Mouse (Mus musculus): ENCODE measurements at regions not wholly inside any gene's neighbourhood (a gene's known extent, or its start where the extent isn't known, plus 50 kb on each side); places are given as distances from the start of the nearest gene placed in this dataset.

DNA sequence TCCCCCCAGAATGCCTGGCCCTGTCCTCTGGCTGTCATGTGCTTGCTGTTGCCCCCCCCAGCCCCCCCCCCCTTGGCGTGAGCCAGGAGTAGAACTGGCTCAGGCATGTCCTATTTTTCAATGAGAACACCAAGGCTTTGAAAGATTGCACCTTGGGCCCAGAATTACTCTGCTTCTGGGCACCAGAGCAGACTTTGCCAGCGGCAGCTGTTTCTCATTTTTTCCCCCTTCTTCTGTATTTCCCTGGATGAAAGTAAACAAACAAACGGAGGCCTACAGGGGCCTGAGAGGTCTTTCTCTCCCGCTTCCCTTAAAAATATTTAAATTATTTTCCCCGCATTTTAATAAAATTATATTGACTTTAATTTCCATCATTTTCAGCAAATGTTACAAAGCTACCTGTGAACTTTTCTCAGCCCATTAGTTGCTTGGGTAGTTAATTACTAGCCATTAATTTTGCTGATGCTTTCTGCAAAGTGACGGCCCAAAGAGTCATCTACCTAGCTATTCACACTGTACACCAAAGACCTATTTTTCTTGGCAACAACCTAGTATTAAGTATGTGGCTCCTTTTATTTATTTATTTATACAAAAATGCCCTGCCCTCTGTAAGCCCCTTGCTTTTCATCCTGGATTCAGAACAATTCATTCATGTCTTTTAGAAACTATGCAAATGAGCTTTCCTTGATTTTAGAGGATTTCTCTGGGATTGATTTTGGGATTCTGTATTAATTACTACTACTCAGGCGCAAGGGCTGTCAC is 496.2 kb upstream of the Fam160b2 start:
- no peak overlapping the region for H3K27ac ChIP-seq (replicated peaks)
- no peaks in the 10 kb centered on the region for H3K36me3 ChIP-seq (replicated peaks)
- no peaks in the 10 kb centered on the region for H3K27me3 ChIP-seq
- no peaks in the 10 kb centered on the region for H3K4me1 ChIP-seq (replicated peaks)
- 66% methylated on average over 7 of the region's 7 CpGs for WGBS (ENCODE audit: insufficient replicate concordance)
- no peak overlapping the region for H3K4me3 ChIP-seq (replicated peaks)
- no peak overlapping the region for H3K9ac ChIP-seq
- no peak for ATAC-seq (ENCODE audit: insufficient read depth)
- H3K4me2 ChIP-seq = no peak overlapping the region
- H3K9me3 ChIP-seq (replicated peaks) = no peaks in the 10 kb centered on the region

- no peak overlapping the region for H3K9ac ChIP-seq
- no peak overlapping the region for H3K27ac ChIP-seq (replicated peaks)
- no peaks in the 10 kb centered on the region for H3K36me3 ChIP-seq (replicated peaks)
- no peak overlapping the region for H3K4me2 ChIP-seq
- no peaks in the 10 kb centered on the region for H3K9me3 ChIP-seq (replicated peaks)
- H3K4me1 ChIP-seq (replicated peaks) = no peaks in the 10 kb centered on the region
- H3K4me3 ChIP-seq (replicated peaks) = no peak overlapping the region
- ATAC-seq (ENCODE audit: insufficient read depth) = no peak
- no peaks in the 10 kb centered on the region for H3K27me3 ChIP-seq
- 55% methylated on average over 8 of the region's 8 CpGs for WGBS (ENCODE audit: insufficient replicate concordance)
Observed at GRCm38 (mm10) chr14:71092626-71093326, 493.1 kb upstream of the Fam160b2 start.

- WGBS (ENCODE audit: insufficient replicate concordance) = 68% methylated on average over 3 of the region's 3 CpGs
- no peak overlapping the region for H3K9ac ChIP-seq
- no peak overlapping the region for H3K4me3 ChIP-seq (replicated peaks)
- no peaks in the 10 kb centered on the region for H3K9me3 ChIP-seq (replicated peaks)
- H3K4me2 ChIP-seq = no peak overlapping the region
- no peak overlapping the region for H3K27ac ChIP-seq (replicated peaks)
- H3K36me3 ChIP-seq (replicated peaks) = no peaks in the 10 kb centered on the region
- no peaks in the 10 kb centered on the region for H3K4me1 ChIP-seq (replicated peaks)
- ATAC-seq (ENCODE audit: insufficient read depth) = no peak
- H3K27me3 ChIP-seq = no peaks in the 10 kb centered on the region
Observed at GRCm38 (mm10) chr14:71085721-71086120, 486.1 kb upstream of the Fam160b2 start.

DNA sequence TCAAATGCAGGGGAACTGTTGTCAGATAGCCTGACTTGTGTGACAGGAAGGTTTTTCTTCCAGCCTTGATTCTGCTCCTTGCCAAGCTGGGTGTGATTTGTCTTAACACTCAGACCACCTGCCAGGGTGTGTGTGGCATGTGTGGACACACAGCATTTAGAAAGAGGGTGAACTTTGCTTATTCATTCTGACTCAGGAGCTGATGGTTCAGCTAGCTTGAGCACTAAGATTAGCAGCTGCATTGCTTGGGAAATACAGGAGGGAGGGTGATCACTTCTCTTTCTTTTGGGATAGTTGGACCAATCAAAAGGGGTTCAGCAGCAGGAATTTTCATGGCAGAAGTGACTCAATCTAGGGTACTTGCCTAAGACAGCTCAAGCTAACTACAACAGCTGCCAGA is 482.7 kb upstream of the Fam160b2 start:
- no peak overlapping the region for H3K27ac ChIP-seq (replicated peaks)

GRCm38 (mm10) chr14:71075671-71076070 is 476.0 kb upstream of the Fam160b2 start:
- Histone ChIP-seq H3K9ac (no peak overlapping the region), H3K27me3 (no peaks in the 10 kb centered on the region), H3K4me2 (no peak overlapping the region), H3K4me3 (replicated peaks) (no peak overlapping the region), H3K9me3 (replicated peaks) (no peaks in the 10 kb centered on the region), H3K36me3 (replicated peaks) (no peaks in the 10 kb centered on the region), H3K4me1 (replicated peaks) (no peaks in the 10 kb centered on the region), H3K27ac (replicated peaks) (no peak overlapping the region)
- WGBS (ENCODE audit: insufficient replicate concordance) = 50% methylated on average over 2 of the region's 2 CpGs
- no peak for ATAC-seq (ENCODE audit: insufficient read depth)

More for the DNA sequence above, 482.7 kb upstream of the Fam160b2 start:
- no peak for ATAC-seq (ENCODE audit: insufficient read depth)
- H3K27me3 ChIP-seq = no peaks in the 10 kb centered on the region
- no peaks in the 10 kb centered on the region for H3K36me3 ChIP-seq (replicated peaks)
- no peak overlapping the region for H3K4me3 ChIP-seq (replicated peaks)
- H3K9ac ChIP-seq = no peak overlapping the region
- no peak overlapping the region for H3K4me2 ChIP-seq
- no peaks in the 10 kb centered on the region for H3K9me3 ChIP-seq (replicated peaks)
- no peaks in the 10 kb centered on the region for H3K4me1 ChIP-seq (replicated peaks)

GRCm38 (mm10) chr14:71074019-71074418 is 474.4 kb upstream of the Fam160b2 start:
- H3K4me2 ChIP-seq = no peak overlapping the region
- no peaks in the 10 kb centered on the region for H3K27me3 ChIP-seq
- no peak overlapping the region for H3K9ac ChIP-seq
- no peak overlapping the region for H3K27ac ChIP-seq (replicated peaks)
- no peaks in the 10 kb centered on the region for H3K4me1 ChIP-seq (replicated peaks)
- H3K36me3 ChIP-seq (replicated peaks) = no peaks in the 10 kb centered on the region
- H3K4me3 ChIP-seq (replicated peaks) = no peak overlapping the region
- ATAC-seq (ENCODE audit: insufficient read depth) = no peak
- H3K9me3 ChIP-seq (replicated peaks) = no peaks in the 10 kb centered on the region

DNA sequence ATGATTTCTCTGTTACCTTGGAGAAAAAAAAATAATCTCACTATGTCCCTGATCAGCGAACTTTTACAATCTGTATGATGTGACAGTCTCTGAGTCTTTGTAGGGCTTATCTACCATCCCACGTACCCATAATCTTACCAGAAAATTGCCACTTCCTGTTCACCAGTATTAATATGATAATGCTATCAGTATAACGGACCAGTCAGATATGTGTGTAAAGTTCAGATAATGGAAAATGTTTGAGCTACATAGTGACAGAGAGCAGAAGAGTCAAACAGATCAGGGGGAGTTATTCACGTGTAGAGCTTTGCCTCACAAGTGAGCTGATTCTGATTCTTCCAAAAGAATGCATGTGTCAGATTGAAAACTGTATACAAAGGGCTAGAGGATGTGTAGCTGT is 466.0 kb upstream of the Fam160b2 start:
- 15% methylated on average over 4 of the region's 4 CpGs for WGBS (ENCODE audit: insufficient replicate concordance)
- no peak overlapping the region for H3K4me3 ChIP-seq (replicated peaks)
- ATAC-seq (ENCODE audit: insufficient read depth) = no peak
- H3K27me3 ChIP-seq = no peaks in the 10 kb centered on the region
- H3K9ac ChIP-seq = no peak overlapping the region
- H3K4me1 ChIP-seq (replicated peaks) = no peaks in the 10 kb centered on the region
- no peak overlapping the region for H3K27ac ChIP-seq (replicated peaks)
- no peak overlapping the region for H3K4me2 ChIP-seq
- no peaks in the 10 kb centered on the region for H3K9me3 ChIP-seq (replicated peaks)
- no peaks in the 10 kb centered on the region for H3K36me3 ChIP-seq (replicated peaks)

DNA sequence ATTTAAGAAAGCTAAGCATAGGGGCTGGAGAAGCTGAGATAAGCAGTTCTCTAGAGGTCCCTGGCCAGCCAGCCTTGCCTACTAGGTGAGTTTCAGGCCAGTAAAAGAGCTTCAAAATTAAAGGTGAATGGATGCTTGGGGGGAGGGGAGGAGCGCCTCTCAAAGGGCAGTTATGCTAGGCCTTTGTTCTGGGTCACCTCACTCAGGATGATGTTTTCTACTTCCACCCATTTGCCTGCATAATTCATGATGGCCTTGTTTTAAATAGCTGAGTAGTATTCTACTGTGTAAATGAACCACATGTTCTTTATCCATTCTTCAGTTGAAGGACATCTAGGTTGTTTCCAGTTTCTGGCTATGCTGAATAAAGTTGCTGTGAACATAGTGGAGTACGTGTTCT is 457.0 kb upstream of the Fam160b2 start:
- Histone ChIP-seq H3K9ac (no peak overlapping the region), H3K27me3 (no peaks in the 10 kb centered on the region)
- WGBS (ENCODE audit: insufficient replicate concordance) = 70% methylated on average over 2 of the region's 2 CpGs

GRCm38 (mm10) chr14:71055480-71055879 is 455.8 kb upstream of the Fam160b2 start:
- ATAC-seq (ENCODE audit: insufficient read depth) = no peak
- WGBS (ENCODE audit: insufficient replicate concordance) = 59% methylated on average over 2 of the region's 2 CpGs

More for the DNA sequence above, 457.0 kb upstream of the Fam160b2 start:
- no peak for ATAC-seq (ENCODE audit: insufficient read depth)
- no peaks in the 10 kb centered on the region for H3K9me3 ChIP-seq (replicated peaks)
- H3K36me3 ChIP-seq (replicated peaks) = no peaks in the 10 kb centered on the region
- no peak overlapping the region for H3K4me2 ChIP-seq
- no peaks in the 10 kb centered on the region for H3K4me1 ChIP-seq (replicated peaks)
- H3K4me3 ChIP-seq (replicated peaks) = no peak overlapping the region
- H3K27ac ChIP-seq (replicated peaks) = no peak overlapping the region

GRCm38 (mm10) chr14:71053788-71054641 is 454.4 kb upstream of the Fam160b2 start:
- Histone ChIP-seq H3K27ac (replicated peaks) (no peak overlapping the region), H3K9me3 (replicated peaks) (no peaks in the 10 kb centered on the region), H3K27me3 (no peaks in the 10 kb centered on the region), H3K4me3 (replicated peaks) (no peak overlapping the region), H3K36me3 (replicated peaks) (no peaks in the 10 kb centered on the region), H3K9ac (no peak overlapping the region), H3K4me1 (replicated peaks) (no peaks in the 10 kb centered on the region), H3K4me2 (no peak overlapping the region)
- WGBS (ENCODE audit: insufficient replicate concordance) = 62% methylated on average over 9 of the region's 9 CpGs
- ATAC-seq (ENCODE audit: insufficient read depth) = no peak

More at GRCm38 (mm10) chr14:71055480-71055879, 455.8 kb upstream of the Fam160b2 start:
- no peak overlapping the region for H3K4me3 ChIP-seq (replicated peaks)
- H3K9me3 ChIP-seq (replicated peaks) = no peaks in the 10 kb centered on the region
- H3K36me3 ChIP-seq (replicated peaks) = no peaks in the 10 kb centered on the region
- H3K4me1 ChIP-seq (replicated peaks) = no peaks in the 10 kb centered on the region
- no peak overlapping the region for H3K27ac ChIP-seq (replicated peaks)
- H3K27me3 ChIP-seq = no peaks in the 10 kb centered on the region
- no peak overlapping the region for H3K4me2 ChIP-seq
- H3K9ac ChIP-seq = no peak overlapping the region

DNA sequence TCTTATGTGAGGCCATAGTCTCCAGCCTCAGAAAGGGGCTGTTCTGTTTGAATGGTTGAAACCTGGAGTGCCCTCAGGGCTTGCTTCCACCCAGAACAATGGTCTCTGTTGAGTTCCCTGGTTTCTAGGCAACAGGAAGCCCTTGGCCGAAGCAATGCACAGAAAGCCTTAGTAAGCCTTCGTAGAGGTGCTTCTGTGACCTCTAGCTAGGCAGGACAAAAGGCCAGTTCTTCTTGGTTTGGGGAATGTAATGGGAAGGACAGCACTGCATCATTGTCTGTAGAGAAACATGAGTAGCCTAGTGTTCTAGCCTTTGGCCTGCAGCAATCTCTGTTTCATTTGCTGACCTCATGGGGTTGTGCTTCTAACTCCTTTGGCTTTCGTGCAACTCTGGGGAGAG is 447.5 kb upstream of the Fam160b2 start:
- Histone ChIP-seq H3K4me1 (replicated peaks) (no peaks in the 10 kb centered on the region), H3K4me2 (no peak overlapping the region), H3K36me3 (replicated peaks) (no peaks in the 10 kb centered on the region), H3K27me3 (no peaks in the 10 kb centered on the region), H3K9ac (no peak overlapping the region), H3K27ac (replicated peaks) (no peak overlapping the region), H3K4me3 (replicated peaks) (no peak overlapping the region), H3K9me3 (replicated peaks) (no peaks in the 10 kb centered on the region)
- ATAC-seq (ENCODE audit: insufficient read depth) = no peak
- WGBS (ENCODE audit: insufficient replicate concordance) = 54% methylated on average over 3 of the region's 3 CpGs
